Mouse (Mus musculus) fat pad, adult 2 months (tissue): ENCODE results near the gene Celf2.
"Not testable (repeated sequence)": the region's sequence is repeated elsewhere in the genome, so short reads cannot be mapped to it uniquely, and the experiment has no call there.

Source experiments
- DNase-seq: peaks from one replicate; pipeline ENCODE4 v3.0.0-alpha.2; 2011; ENCODE audit warnings: low read depth, low spot score; ENCODE audit errors: extremely low read depth

Celf2 gene

DNA sequence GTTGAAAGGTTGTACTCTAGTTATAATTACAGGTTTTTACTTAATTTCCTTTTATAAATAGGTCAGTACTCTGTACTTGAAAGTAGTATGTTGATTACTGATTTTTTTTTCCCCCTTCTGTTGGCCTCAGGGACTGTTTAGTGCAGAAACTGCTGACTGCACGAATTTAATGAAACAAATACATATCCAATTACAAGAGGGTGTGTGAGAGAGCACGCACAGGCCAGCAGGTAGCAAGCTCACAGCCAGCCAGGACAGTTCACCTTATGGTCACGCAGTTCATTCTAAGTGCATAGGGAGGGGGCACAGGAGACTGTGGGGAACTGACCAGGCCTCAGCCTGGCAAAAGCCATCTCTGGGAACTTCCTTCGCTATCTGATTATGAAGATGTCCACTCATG is 236.1 kb downstream of the Celf2 start:
- DNase-seq = no peak

GRCm38 (mm10) chr2:7270051-7270450 is 239.3 kb downstream of the Celf2 start:
- no peak for DNase-seq

- no peak for DNase-seq
Measured at GRCm38 (mm10) chr2:7267166-7267565, 242.2 kb downstream of the Celf2 start.

GRCm38 (mm10) chr2:7262668-7263067 is 246.7 kb downstream of the Celf2 start:
- not testable (repeated sequence) for DNase-seq

GRCm38 (mm10) chr2:7260186-7260585 is 249.2 kb downstream of the Celf2 start:
- no peak for DNase-seq

- no peak for DNase-seq
Measured at GRCm38 (mm10) chr2:7259616-7260015, 249.7 kb downstream of the Celf2 start.

DNA sequence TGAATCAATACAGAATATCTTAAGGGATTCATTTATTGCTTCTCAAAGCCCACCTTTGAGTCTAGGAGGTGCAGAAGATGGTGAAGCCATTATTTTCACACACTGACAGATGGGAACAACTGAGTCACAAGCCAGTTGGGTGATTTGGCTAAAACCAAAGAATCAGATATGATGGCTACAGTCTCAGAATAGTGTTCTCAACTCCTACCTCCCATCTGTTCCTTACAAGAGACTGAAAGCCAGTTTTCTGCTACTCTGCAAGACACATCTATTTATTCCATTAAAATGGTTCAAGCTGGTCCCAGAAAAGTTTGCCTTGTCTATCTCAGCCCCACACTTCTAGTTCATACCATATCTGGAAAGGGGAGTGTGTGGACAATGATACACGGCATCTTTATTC is 253.3 kb downstream of the Celf2 start:
- DNase-seq = no peak

DNA sequence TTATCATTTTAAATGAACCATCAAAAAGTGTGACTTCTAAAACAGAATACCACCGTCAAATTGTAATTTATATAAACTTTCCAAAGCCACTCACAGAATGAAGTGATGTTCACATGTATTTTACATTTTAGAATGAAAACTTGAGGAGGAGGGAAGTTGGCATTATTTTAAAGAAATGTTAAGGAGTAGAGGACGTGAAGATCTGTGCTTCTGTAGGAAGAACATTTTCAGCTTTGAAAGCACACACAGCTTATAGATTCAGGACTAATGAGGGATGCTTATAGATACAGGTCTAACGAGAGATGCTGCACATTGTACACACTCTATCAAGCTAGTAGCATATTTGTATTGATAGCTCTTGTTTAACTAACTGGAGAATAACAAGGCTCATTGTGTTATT is 254.0 kb downstream of the Celf2 start:
- DNase-seq = no peak

GRCm38 (mm10) chr2:7250314-7250713 is 259.0 kb downstream of the Celf2 start:
- no peak for DNase-seq

DNA sequence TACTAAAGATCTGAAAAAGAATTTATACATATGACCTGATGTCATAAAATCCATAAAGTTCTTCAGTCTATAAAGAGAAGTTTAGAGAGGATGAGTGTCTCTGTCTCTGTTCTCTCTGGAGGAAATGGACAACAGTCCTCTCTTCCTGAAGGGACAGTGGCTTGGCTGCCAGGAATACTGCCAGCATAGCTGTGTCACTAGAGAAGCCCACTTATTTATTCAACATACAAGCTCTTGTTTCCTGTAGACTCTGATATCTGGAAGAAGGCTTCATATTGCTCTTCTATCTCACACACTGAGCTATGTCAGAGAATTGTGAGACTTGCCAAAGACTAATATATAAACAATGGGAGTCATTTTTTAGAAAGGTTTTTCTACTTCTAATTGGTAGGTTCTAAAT is 260.4 kb downstream of the Celf2 start:
- no peak for DNase-seq

DNA sequence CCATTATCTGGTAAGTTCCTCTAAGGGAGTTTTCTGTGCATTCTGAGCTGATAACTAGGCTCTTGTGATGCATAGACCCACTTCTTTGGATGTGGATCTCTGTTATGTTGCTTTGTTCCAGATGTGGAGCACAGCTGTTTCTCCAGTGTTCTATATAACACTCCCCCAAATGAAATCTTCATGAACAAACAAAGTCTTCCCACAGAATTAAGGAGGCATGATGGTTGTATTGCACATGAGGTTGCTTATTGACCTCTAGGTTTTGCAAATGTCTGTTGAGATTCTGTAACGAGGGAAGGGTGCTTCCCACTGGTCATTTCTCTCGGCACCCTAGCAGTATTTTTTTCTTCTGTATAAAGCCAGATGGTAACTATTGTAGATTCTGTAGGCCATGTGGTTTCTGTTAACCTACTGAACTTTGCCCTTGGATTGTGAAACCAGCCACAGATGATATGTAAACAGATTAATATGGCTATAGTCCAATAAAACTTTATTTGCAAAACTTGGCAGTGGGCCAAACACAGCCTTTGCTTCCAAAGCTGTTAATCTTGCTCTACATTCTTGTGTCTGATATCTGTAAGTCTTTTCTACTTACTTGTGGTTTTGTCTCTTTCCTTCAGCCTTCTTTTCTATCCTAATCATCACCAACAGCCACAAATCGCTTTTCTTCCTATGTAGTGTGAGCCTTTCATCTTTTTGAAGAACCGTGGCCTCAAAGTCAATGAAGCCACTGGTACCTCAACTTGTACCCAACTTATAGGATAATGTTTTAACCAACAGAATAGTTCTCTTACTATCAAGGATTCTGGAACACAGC is 263.2 kb downstream of the Celf2 start:
- no peak for DNase-seq

- no peak for DNase-seq
Measured at GRCm38 (mm10) chr2:7242139-7242538, 267.2 kb downstream of the Celf2 start.

DNA sequence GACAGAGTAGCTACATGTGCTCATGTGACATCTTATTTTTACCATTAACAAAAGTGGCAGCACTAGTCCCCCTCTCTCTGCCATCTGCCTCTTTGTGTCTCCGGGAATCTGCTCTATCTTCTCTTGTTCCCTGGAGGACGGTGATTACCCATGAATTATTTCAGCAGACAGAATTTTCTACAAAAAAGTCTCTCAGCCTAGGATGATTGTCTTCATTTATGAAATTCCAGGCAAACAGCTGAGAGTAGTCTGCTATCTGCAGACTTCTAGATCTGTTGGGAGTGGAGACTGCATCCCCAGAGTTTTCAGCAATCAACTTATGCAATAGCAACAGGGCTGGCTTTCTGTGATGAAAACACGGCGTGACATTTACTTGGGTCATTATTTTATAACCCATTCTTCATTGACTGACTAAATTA is 267.8 kb downstream of the Celf2 start:
- no peak for DNase-seq

GRCm38 (mm10) chr2:7237283-7237682 is 272.1 kb downstream of the Celf2 start:
- DNase-seq = no peak

- DNase-seq = no peak
Measured at GRCm38 (mm10) chr2:7236452-7236851, 272.9 kb downstream of the Celf2 start.

- DNase-seq = no peak
Measured at GRCm38 (mm10) chr2:7235059-7235741, 274.2 kb downstream of the Celf2 start.

DNA sequence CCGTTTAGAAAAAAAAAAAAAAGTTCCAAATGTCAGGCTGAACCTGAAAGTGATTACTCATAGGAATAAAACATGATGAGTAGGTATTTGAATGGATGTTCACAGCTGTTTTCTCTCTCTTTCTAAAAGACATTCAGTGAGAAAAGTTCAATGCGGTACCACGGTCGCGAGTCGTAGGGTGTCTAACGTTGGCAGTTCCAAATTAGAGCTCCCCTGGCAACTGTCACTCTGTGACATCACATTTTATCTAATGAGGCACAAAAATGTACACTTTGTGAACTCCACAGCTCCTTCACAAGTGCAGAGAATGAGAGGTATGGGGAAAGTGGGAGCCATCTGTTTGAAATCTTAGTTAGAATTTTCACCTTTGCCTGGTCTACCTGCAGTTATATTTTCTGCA is 274.8 kb downstream of the Celf2 start:
- DNase-seq = no peak

DNA sequence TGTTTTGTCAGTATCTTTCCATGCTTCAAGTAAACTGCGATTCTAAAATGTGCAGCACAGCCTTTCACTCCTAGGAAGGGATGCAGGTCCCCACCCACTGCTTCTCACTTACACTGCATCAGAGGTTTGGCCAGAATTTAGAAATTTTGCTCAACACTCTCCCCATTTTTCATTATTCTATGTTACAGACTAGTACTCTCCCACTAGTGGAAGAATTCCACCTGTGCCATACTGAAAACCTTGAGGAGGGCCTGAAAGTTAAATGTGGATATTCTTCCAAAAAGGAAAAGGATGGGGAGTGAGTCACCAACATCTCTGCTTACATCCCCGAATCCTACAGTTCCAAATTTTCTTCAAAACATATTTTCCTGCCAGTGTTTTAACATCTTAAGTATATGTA is 276.0 kb downstream of the Celf2 start:
- no peak for DNase-seq

GRCm38 (mm10) chr2:7226785-7227184 is 282.6 kb downstream of the Celf2 start:
- no peak for DNase-seq

GRCm38 (mm10) chr2:7224346-7225071 is 284.9 kb downstream of the Celf2 start:
- no peak for DNase-seq

GRCm38 (mm10) chr2:7223538-7223937 is 285.8 kb downstream of the Celf2 start:
- DNase-seq = no peak

DNA sequence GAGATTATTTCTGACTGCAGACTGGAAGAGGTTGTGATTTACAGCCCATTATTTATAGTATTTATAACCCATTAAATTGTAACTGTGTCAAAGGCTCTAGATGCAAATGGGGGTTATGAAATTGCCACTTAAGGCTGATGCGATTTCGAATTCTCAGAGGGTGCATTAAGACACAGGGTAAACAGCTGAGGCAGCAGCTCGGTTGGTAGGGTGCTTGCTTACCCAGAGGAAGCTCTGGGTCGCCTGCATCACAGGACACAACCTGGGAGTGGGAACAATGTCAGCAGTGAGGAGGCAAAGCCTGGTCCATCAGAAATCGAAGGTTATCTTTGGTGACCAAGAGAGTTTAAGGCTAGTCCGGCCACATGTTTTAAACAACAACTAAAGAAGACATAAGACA is 286.5 kb downstream of the Celf2 start:
- no peak for DNase-seq
